Mouse (Mus musculus): Measurements from ENCODE around the gene Mid1.
"Not testable (repeated sequence)": the region's sequence is repeated elsewhere in the genome, so short reads cannot be mapped to it uniquely, and the experiment has no call there.

Gene Mid1

GRCm38 (mm10) chrX:170003536-170003935, 318.5 kb downstream of the Mid1 start:
- not testable (repeated sequence) for DNase-seq

DNA sequence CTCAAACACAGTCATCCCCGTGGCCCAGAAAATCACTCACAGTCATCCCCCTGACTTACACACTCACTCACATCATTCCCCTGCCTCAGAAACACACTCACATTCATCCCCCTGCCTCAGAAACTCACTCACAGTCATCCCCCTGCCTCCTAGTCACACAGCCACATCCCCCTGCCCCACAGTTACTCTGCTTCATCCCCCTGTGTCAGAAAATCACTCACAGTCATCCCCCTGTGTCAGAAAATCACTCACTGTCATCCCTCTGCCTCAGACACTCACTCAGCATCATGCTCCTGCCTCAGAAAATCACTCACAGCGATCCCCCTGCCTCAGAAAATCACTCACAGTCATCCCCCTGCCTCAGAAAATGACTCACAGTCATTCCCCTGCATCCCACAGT, 319.2 kb downstream of the Mid1 start:
- DNase-seq: not testable (repeated sequence)

DNA sequence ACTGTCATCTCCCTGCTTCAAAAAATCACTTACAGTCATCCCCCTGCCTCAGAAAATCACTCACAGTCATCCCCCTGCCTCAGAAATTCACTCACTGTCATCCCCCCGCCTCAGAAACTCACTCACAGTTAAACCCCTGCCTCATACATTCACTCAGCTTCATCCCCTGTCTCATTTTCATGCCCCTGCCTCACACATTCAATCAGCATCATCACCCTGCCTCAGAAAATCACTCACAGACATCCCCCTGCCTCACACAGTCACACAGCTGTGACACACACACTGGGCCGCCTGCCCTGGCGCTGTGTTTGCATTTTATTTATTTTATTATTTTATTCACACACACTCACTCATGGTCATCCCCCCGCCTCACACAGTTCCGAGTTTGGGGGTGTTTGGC, 319.8 kb downstream of the Mid1 start:
- not testable (repeated sequence) for DNase-seq

GRCm38 (mm10) chrX:170005194-170005593, 320.2 kb downstream of the Mid1 start:
- peak; percentile 87 for DNase-seq

- not testable (repeated sequence) for DNase-seq
These were observed 320.8 kb downstream of the Mid1 start for GRCm38 (mm10) chrX:170005695-170006297.

DNA sequence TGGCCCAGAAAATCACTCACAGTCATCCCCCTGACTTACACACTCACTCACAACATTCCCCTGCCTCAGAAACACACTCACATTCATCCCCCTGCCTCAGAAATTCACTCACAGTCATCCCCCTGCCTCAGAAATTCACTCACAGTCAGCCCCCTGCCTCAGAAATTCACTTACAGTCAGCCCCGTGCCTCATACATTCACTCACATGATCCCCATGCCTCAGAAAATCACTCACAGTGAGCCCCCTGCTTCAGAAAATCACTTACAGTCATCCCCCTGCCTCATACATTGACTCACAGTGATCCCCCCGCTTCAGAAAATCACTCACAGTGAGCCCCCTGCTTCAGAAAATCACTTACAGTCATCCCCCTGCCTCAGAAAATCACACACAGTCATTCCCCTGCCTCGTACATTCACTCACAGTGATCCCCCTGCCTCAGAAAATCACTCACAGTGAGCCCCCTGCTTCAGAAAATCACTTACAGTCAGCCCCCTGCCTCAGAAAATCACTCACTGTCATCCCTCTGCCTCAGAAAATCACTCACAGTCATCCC, 321.8 kb downstream of the Mid1 start:
- DNase-seq: not testable (repeated sequence)

DNA sequence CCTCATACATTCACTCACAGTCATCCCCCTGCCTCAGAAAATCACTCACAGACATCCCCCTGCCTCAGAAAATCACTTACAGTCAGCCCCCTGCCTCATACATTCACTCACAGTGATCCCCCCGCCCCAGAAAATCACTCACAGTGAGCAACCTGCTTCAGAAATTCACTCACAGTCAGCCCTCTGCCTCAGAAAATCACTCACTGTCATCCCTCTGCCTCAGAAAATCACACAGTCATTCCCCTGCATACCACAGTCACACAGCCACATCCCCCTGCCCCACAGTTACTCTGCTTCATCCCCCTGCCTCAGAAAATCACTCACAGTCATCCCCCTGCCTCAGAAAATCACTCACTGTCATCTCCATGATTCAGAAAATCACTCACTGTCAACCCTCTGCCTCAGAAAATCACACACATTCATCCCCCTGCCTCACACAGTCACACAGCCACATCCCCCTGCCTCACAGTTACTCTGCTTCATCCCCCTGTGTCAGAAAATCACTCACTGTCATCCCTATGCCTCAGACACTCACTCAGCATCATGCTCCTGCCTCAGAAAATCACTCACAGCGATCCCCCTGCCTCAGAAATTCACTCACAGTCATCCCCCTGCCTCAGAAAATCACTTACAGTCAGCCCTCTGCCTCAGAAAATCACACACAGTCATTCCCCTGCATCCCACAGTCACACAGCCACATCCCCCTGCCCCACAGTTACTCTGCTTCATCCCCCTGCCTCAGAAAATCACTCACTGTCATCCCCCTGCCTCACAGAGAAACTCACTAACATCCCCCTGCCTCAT, 322.6 kb downstream of the Mid1 start:
- DNase-seq: peak; percentile 65

GRCm38 (mm10) chrX:170008179-170008467, 323.1 kb downstream of the Mid1 start:
- DNase-seq: not testable (repeated sequence)

DNA sequence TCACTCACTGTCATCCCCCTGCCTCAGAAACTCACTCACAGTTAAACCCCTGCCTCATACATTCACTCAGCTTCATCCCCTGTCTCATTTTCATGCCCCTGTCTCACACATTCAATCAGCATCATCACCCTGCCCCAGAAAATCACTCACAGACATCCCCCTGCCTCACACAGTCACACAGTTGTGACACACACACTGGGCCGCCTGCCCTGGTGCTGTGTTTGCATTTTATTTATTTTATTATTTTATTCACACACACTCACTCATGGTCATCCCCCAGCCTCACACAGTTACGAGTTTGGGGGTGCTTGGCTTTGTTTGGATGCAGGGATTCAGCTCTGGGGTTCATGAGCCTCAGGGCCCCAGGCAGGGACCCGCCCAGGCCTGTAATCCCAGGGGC, 323.6 kb downstream of the Mid1 start:
- DNase-seq: peak; percentile 90

DNA sequence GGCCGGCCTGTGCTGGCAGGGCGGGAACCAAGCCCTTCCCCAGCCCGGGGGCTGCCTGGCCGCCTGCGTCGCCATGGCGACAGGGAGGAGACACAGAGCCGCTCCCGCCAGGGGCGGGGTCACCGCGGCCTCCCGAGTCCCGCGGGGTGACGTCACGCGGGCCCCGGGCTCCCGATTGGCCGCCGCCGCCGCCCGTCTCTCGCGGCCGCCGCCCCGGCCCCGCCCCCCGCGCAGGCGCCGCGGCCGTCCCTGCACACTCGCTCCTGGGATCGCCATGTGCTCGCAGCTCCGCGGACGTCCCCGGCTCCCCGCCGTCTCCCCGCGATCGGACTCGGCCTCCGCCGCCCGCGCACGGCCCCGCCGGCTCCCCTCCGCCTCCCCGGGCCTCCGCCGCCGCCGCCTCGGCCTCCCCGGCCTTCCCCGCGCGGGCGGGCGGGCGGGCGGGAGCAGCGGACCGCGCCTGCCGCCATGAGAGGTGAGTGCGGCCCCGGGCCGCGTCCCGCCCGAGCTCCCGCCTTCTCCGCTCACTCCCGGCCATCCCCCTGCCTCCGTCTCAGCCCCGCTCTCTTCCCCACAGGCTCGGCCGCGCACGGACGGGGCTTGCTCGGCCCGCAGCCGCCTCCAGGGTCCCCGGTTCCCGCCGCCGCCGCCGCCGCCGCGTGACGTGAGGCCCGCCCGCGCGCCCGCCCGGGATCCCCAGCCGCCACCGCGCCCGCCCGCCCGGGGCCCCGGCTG, 324.2 kb downstream of the Mid1 start, which contains the start of gene Gm21887:
Gene Gm21887 (plus strand): TSS at position 644 of the 735 bp plus-strand sequence.
- peak; percentile 98 for DNase-seq

- DNase-seq: peak; percentile 100
These were observed 324.8 kb downstream of the Mid1 start for GRCm38 (mm10) chrX:170009801-170010221.

GRCm38 (mm10) chrX:170010581-170011528, 325.9 kb downstream of the Mid1 start:
- peak; percentile 91 for DNase-seq

DNA sequence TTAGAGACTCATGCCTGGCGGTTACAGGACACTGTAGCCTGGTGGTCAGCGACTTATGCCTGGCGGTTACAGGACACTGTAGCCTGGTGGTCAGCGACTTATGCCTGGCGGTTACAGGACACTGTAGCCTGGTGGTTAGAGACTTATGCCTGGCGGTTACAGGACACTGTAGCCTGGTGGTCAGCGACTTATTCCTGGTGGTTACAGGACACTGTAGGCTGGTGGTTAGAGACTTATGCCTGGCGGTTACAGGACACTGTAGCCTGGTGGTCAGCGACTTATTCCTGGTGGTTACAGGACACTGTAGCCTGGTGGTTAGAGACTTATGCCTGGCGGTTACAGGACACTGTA, 326.5 kb downstream of the Mid1 start:
- DNase-seq: peak; percentile 64

GRCm38 (mm10) chrX:170013421-170013820, 328.4 kb downstream of the Mid1 start:
- not testable (repeated sequence) for DNase-seq

DNA sequence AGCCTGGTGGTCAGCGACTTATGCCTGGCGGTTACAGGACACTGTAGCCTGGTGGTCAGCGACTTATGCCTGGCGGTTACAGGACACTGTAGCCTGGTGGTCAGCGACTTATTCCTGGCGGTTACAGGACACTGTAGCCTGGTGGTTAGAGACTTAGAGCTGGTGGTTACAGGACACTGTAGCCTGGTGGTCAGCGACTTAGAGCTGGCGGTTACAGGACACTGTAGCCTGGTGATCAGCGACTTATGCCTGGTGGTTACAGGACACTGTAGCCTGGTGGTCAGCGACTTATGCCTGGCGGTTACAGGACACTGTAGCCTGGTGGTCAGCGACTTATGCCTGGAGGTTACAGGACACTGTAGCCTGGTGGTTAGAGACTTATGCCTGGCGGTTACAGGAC, 329.0 kb downstream of the Mid1 start:
- DNase-seq: not testable (repeated sequence)

- DNase-seq: not testable (repeated sequence)
These were observed 330.9 kb downstream of the Mid1 start for GRCm38 (mm10) chrX:170015883-170016282.

DNA sequence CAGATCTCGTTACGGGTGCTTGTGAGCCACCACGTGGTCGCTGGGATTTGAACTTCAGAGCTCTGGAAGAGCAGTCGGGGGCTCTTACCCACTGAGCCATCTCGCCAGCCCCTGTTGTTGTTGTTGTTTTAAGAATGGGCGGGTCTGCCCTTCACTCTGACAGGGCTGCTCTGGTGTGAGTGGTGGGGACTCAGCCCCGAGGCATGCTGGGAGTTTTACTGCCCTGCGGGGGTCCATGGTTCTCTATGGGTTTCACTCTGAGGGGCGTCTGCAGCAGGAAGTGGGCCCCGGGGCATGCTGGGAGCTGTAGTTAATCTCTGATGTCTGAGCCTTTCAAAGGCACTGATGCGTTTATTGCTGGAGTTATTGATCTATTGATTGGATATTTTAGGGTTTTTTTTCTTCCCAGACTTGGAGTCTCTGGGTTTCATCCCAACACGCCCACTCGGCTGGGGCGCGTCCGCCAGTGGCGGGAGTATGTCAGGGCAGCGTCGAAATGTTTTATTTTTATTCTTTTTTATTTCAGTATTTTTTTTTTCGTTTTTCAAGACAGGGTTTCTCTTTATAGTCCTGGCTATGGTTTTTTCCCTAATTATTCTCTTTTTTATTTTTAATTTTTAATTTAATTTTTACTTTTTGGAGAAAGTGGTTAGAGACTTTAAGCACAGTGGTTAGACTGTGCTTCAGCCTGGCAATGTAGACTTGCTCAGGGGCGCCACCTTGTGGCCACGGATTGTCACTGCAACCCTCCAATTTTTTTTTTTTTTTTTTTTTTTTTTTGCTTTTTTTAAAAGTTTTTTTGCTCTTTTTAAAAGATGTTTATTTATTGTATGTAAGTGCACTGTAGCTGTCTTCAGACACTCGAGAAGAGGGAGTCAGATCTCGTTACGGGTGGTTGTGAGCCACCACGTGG, 332.6 kb downstream of the Mid1 start:
- peak; percentile 85 for DNase-seq

DNA sequence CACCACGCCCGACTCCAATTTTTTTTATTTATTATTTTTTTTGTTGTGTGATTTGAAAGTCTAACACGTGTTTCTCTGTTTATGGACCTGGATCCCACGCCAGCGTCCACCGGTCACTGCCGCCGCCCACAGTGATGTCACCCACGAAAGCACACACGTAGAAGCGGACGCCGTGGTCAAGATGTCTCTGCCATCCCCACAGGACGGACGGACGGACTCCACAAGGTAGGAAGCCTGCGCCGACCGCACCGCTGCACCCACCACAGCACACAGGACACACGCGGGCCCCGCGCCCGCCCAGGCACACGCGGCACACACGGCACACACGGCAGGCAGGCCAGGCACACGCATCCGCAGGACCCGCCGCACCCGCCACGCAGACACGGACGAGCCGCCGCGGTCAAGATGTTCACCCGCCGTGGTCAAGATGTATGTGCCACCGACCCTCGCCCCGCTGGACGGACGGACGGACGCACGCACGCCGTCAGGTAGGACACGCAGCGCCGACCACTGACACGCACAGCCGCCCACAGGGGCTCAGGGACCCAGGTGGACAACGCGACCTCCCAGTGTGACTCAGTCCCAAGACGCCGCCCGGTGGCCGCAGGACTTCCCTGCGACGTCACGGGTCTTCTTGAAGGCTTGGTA, 333.7 kb downstream of the Mid1 start:
- DNase-seq: peak; percentile 88

- DNase-seq: not testable (repeated sequence)
These were observed 334.4 kb downstream of the Mid1 start for GRCm38 (mm10) chrX:170019219-170019953.

Data from cerebellum, adult 9-11 months (tissue).